Mouse (Mus musculus) stomach, embryonic 16.5 days (tissue): Measurements from ENCODE around the gene Spint5. TPM values are rescaled to one million over a fixed set of nuclear protein-coding genes. Genes with fewer than 3 reads are reported as not detected.
A peak's percentile ranks its signal among the peaks of the same experiment; 100 is the strongest.

Experiments
- ATAC-seq: fragments of 200-750 bp; cut with Nextera tagmentation; 2 replicates; pipeline ENCODE4 v1.8.0; 2017; ENCODE audit warnings: moderate number of reproducible peaks, moderate TSS enrichment; ENCODE audit not compliant: insufficient read depth, low FRiP score
- H3K27ac ChIP-seq: fragments of 300-500 bp; sonication (generic); 2 replicates; pipeline ENCODE4 v1.5.1; 2014; ENCODE audit warnings: low read length
- H3K27me3 ChIP-seq: fragments of 300-500 bp; sonication (generic); 2 replicates; pipeline ENCODE4 v1.6.1; 2014; ENCODE audit warnings: low read length, control low read depth, mixed read lengths; ENCODE audit not compliant: control insufficient read depth, insufficient read depth
- H3K36me3 ChIP-seq: fragments of 300-500 bp; sonication (generic); 2 replicates; pipeline ENCODE4 v1.6.1; 2014; ENCODE audit warnings: low read length; ENCODE audit not compliant: control insufficient read depth, insufficient read depth
- H3K4me1 ChIP-seq: fragments of 300-500 bp; sonication (generic); 2 replicates; pipeline ENCODE4 v1.6.1; 2014; ENCODE audit warnings: low read length, control low read depth, mixed read lengths; ENCODE audit not compliant: control insufficient read depth, insufficient read depth
- H3K4me2 ChIP-seq: fragments of 300-500 bp; sonication (generic); 2 replicates; pipeline ENCODE4 v1.6.1; 2014; ENCODE audit warnings: low read depth, low read length, mixed read lengths
- H3K4me3 ChIP-seq: fragments of 300-500 bp; sonication (generic); replicated peaks from 2 replicates; pipeline ENCODE4 v1.5.1; 2014; ENCODE audit warnings: mild to moderate bottlenecking, low read length
- H3K9ac ChIP-seq: fragments of 300-500 bp; sonication (generic); 2 replicates; pipeline ENCODE4 v1.6.1; 2014; ENCODE audit warnings: low read length
- H3K9me3 ChIP-seq: fragments of 300-500 bp; sonication (generic); replicated peaks from 2 replicates; pipeline ENCODE4 v1.6.1; 2016; ENCODE audit warnings: low read length, control low read depth; ENCODE audit not compliant: control insufficient read depth
- WGBS: fragments of 180-500 bp; shearing (Covaris S2); extraction: QIAGEN DNeasy Blood & Tissue Kit; methylation state at CpG from one replicate; pipeline ENCODE4 v1.1.7; 2014; 5-methylcytosine and 5-hydroxymethylcytosine counted together
- polyA plus RNA-seq: library from polyadenylated mRNA; unstranded; fragments of >200 nt; fragmentation: Nextera tagmentation; extraction: Ambion mirVana; gene quantifications from 2 replicates; pipeline ENCODE4 v1.2.1, GENCODE M21; 2015

The Spint5 gene
- polyA plus RNA-seq, 1 experiment from 2014 or later, result not detected

DNA sequence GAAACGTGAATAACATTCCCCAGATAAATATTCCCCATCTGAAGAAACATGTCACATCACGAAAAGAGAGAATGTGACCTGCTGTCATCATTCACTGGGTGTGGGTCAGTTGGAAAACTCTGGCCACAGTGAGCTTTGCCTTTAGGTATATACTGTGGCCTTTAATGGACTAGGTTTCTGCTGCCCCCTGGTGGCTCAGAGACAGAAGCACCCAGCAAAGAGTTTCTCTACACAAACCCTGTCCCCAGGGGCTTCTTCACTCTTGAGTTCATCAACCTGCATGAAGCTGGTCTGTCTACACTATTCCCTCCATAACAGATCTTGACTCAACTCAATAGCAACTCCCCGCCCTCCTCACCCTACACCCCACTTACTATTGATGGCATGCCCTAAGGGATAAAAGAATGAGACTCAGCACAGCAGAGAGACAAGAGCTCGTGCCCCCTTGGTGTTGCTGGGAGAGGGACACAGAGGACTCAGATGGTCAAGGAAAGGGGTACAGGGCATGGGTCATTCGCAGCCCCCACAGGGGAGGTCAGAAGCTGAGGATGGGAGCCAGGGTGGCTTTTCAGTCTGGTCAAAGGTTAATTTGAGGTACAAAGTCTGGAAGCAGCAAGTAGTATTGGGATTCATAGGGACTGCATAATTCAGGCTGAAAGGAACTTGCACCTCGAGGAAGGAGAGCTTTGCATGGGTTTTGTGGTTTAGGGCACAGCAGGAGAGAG is 11.0 kb downstream of the Spint5 start:
- peak; percentile 66 for ATAC-seq
- Histone ChIP-seq H3K36me3 (no peaks in the 10 kb centered on the region), H3K27me3 (no peaks in the 10 kb centered on the region), H3K9me3 (no peaks in the 10 kb centered on the region), H3K4me3 (no peak overlapping the region), H3K27ac (no peak overlapping the region), H3K4me1 (no peaks in the 10 kb centered on the region), H3K4me2 (no peak overlapping the region), H3K9ac (no peak overlapping the region)
- 24% methylated on average over 6 of the region's 6 CpGs for WGBS

DNA sequence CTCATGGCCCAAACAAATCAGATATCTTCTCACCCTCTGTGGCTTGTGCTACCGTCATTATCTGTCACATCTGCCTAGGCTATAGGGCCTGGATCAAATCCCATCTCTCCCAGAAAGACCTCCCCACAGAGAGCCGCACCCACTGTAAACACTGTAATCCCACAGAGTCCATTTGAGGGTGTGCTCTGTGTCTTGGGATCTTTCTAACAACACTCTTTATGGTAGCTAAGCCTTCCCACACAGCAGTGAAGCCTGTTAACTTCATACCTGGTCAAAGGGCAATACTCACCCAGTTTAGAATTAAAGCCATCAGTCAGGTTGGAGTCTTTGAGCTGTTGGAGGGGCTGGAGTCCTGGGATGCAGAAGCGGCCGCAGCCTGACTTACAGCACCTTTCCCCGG is 16.6 kb downstream of the Spint5 start:
- no peaks in the 10 kb centered on the region for H3K36me3 ChIP-seq
- H3K9ac ChIP-seq, result no peak overlapping the region
- H3K4me3 ChIP-seq, result no peak overlapping the region
- no peak overlapping the region; the same call in 1 of the 2 replicates for H3K27ac ChIP-seq
- no peak; the same call in 1 of the 2 replicates for ATAC-seq
- H3K4me1 ChIP-seq, result no peaks in the 10 kb centered on the region
- H3K4me2 ChIP-seq, result no peak overlapping the region
- no peaks in the 10 kb centered on the region for H3K9me3 ChIP-seq
- WGBS, result 55% methylated on average over 5 of the region's 5 CpGs
- no peaks in the 10 kb centered on the region for H3K27me3 ChIP-seq

DNA sequence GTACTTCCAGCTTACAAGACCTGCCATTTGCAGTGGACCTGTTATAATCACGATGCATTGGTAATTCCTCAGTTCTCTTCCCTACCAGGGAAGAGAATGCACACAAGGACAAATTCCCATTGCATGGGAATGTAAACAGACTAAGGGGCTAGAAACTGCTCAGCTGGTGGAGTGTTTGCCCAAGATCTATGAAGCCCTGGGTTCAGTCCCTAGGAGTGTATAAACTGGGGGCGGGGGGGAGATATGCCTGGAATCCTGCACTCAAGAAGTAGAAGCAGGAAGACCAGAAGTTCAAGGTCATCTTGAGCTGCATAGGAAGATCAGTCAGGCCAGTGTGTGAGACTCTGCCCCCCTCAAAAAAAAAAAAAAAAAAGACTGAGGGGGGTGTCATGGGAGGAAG is 18.2 kb downstream of the Spint5 start:
- no peak overlapping the region for H3K4me3 ChIP-seq
- H3K27ac ChIP-seq, result no peak overlapping the region
- no peaks in the 10 kb centered on the region for H3K4me1 ChIP-seq
- ATAC-seq, result no peak
- no peaks in the 10 kb centered on the region for H3K36me3 ChIP-seq
- WGBS, result 34% methylated on average over 2 of the region's 2 CpGs
- H3K27me3 ChIP-seq, result no peaks in the 10 kb centered on the region
- H3K9ac ChIP-seq, result no peak overlapping the region
- no peak overlapping the region for H3K4me2 ChIP-seq
- no peaks in the 10 kb centered on the region for H3K9me3 ChIP-seq

DNA sequence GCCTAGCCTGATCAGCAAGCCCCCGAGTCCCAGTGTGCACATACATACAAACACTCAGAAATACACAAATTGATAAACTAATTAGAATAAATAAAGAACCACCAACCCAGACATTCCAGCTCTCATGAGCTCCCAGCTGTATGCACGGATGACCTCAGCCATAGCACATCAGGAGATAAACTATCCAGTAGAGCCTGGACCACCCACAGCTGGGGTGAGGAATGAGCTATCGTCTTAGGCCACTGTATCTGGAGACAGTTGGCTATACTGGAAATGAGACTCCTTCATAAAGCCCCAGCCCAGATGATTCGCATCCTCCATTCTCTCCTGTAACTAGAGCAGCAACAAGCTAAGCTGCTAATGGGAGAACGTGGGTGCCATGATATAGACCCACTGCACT is 19.7 kb downstream of the Spint5 start:
- no peak; the same call in 1 of the 2 replicates for ATAC-seq
- H3K9me3 ChIP-seq, result no peaks in the 10 kb centered on the region
- no peaks in the 10 kb centered on the region for H3K36me3 ChIP-seq
- H3K4me3 ChIP-seq, result no peak overlapping the region
- peak overlapping the region; percentile 51; the same call in 1 of the 2 replicates for H3K27ac ChIP-seq
- no peak overlapping the region for H3K4me2 ChIP-seq
- H3K27me3 ChIP-seq, result no peaks in the 10 kb centered on the region
- WGBS, result 60% methylated on average over 5 of the region's 5 CpGs
- H3K9ac ChIP-seq, result no peak overlapping the region
- no peaks in the 10 kb centered on the region for H3K4me1 ChIP-seq

DNA sequence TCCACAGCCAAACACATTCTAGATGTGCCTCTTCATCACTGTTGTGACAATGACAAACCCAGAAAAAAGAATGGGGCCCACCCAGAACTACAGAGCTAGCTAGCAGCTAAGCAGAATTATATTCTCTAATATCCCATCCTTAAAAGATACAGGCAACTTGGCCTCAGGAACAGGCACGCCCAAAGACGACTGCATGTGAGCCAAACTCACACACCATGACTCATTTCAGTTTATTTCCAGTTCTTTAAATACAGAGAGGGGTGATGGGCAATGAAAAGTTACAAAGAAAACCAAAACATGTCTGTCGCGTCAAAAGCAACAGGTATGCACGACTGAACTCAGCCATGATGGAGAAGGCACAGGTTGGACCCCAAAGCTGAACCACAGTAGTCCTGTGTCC is 20.3 kb downstream of the Spint5 start:
- ATAC-seq, result no peak
- H3K27ac ChIP-seq, result peak overlapping the region; percentile 51; the same call in 1 of the 2 replicates

DNA sequence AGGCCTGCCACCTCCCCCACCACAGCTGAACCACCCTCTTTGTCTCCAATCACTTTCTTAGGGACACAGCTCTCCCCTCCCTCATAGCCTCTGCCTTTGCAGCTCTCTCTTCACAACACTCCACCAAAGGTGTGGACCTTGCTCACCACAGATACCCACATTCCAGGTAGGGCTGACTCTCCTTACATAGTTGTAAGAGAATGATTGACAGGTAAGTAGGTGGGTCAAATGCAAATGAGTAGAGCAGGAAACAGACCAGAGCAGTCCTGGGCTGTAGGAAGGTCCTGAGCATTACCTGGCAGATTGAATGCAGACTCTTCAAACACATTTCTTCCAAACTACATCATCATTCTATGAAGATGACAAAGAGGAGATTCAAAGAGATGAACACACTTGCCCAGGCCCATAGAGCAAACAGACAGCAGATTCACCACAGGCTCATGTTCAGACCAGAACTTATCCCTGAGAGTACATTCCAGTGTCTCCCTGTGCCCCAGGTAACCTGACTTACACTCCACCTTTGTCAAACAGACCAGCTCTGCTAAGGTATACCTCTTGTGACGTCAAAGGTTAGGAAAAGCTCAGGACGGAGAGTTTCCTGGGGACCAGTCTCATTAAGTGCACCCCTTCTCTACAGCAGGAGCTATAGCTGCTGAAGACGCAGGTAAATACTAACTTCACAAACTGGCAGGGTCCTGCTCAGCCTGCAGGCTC is 22.4 kb downstream of the Spint5 start:
- Histone ChIP-seq H3K27me3 (no peaks in the 10 kb centered on the region), H3K4me3 (no peak overlapping the region), H3K9me3 (no peaks in the 10 kb centered on the region), H3K4me1 (no peaks in the 10 kb centered on the region), H3K27ac (peak overlapping the region; percentile 63), H3K36me3 (no peaks in the 10 kb centered on the region), H3K9ac (no peak overlapping the region), H3K4me2 (no peak overlapping the region)
- peak; percentile 85 for ATAC-seq
- WGBS, result 54% methylated on average over 3 of the region's 3 CpGs

More for the DNA sequence above, 20.3 kb downstream of the Spint5 start:
- Histone ChIP-seq H3K27me3 (no peaks in the 10 kb centered on the region), H3K9me3 (no peaks in the 10 kb centered on the region), H3K4me3 (no peak overlapping the region), H3K4me2 (no peak overlapping the region), H3K4me1 (no peaks in the 10 kb centered on the region), H3K9ac (no peak overlapping the region), H3K36me3 (no peaks in the 10 kb centered on the region)
- 78% methylated on average over 5 of the region's 5 CpGs for WGBS

DNA sequence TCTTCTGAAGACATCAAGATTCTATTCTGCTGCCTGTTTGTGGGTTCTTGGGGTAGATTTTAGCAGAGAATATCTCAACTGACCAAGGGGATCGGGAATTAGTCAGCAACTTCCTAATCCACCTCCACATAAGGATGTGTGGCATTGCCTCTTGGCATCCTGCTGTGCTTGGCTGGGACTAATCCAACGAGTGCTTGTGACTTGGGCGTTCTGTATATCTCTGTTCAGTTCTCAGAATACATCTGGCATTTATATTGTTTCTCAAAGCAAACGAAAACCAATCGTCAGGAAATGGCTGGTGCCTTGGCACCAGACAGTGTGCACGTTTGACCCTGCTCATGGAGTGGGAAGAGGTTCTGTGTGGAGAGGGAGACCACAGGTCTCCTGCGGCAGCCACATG is 24.8 kb downstream of the Spint5 start:
- Histone ChIP-seq H3K9me3 (no peaks in the 10 kb centered on the region), H3K9ac (no peak overlapping the region), H3K27ac (no peak overlapping the region), H3K27me3 (no peaks in the 10 kb centered on the region), H3K36me3 (no peaks in the 10 kb centered on the region), H3K4me1 (peaks cover under 1% of the 10 kb centered on the region; the same call in 1 of the 2 replicates), H3K4me2 (no peak overlapping the region), H3K4me3 (no peak overlapping the region)
- ATAC-seq, result no peak
- WGBS, result 59% methylated on average over 7 of the region's 7 CpGs

DNA sequence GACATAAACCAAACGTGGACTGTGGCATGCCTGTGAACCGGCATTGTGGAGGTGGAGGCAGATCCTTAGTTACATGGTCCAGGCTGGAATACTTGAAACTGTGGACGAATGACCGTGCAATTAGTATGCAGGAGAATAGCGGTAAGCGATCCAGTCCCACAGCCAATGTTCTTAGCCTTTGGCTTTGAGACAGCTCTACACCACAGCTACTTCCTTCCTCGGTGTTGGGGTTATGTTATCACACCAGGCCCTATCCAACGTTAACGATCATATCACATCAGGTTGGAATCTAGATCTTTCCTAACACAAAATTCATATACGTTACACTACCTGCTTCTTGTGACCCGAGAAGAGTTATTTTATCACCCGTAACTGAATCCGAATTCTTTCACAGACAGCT is 29.9 kb downstream of the Spint5 start:
- WGBS, result 70% methylated on average over 13 of the region's 13 CpGs
- Histone ChIP-seq H3K27ac (no peak overlapping the region), H3K4me1 (peaks cover 17% of the 10 kb centered on the region), H3K4me3 (peak overlapping the region; percentile 75), H3K4me2 (peak overlapping the region; percentile 86), H3K9ac (peak overlapping the region; percentile 98; the same call in 1 of the 2 replicates), H3K27me3 (no peaks in the 10 kb centered on the region), H3K36me3 (0 out of 2 replicates have a peak, but pooled peaks cover 2% of the 10 kb centered on the region), H3K9me3 (no peaks in the 10 kb centered on the region)
- ATAC-seq, result no peak

DNA sequence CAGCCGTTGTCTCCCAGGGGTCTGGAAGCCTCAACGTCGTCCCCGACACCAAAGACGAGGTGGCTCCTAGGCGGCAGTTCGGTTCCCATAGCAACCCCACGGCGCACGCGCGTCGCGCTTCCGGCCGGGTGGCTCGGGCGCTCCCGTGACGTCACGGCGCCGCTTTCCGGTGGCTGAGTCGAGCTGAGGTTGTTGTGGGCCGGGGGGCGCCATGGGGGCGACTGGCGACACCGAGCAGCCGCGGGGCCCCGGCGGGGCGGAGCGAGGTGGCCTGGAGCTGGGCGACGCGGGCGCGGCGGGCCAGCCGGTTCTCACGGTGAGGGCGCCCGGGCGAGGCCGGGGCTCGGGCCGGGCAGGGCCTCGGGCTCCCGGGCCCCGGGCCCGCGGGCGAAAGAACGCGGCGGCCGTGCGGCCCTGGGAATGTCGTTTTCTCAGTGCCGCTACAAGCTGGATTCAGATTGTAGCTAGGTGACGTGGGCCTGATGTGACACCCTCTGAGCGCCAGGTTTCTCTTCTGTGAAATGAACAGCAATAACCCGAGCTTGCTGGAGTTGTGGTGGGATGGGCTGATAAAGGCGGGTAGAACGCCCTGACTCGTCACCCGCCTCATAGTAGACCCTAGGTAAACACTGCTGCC is 30.9 kb downstream of the Spint5 start, which contains the start of the genes Wfdc3 and Dnttip1:
TSS of gene Wfdc3 (minus strand) at position 89 of the 637 bp plus-strand sequence.
TSS of gene Dnttip1 (plus strand) at position 141 of the 637 bp plus-strand sequence.
- under 1% methylated on average over 70 of the region's 70 CpGs for WGBS
- peak within 1 kb of the TSS; percentile 75 for H3K4me3 ChIP-seq
- ATAC-seq, result peak; percentile 92
- H3K9ac ChIP-seq, result peak within 1 kb of the TSS; percentile 98
- H3K27ac ChIP-seq, result peak within 1 kb of the TSS; percentile 48
- peak within 1 kb of the TSS; percentile 86 for H3K4me2 ChIP-seq
- no peaks in the 10 kb centered on the region for H3K9me3 ChIP-seq
- no peaks in the 10 kb centered on the region for H3K27me3 ChIP-seq
- H3K36me3 ChIP-seq, result 0 out of 2 replicates have a peak, but pooled peaks cover 8% of the 10 kb centered on the region
- peaks cover 17% of the 10 kb centered on the region for H3K4me1 ChIP-seq
